Mouse (Mus musculus) bone marrow, adult 2 months (tissue): ENCODE measurements around the gene 4930590J08Rik. TPM values are rescaled to one million over a fixed set of nuclear protein-coding genes. Genes with fewer than 3 reads are reported as not detected.

Source experiments
- H3K27ac ChIP-seq: fragments of 200-500 bp; 2 replicates; pipeline ENCODE4 v1.5.1; 2012; ENCODE audit warnings: low read depth, mild to moderate bottlenecking, control low read depth, inconsistent platforms, low read length; ENCODE audit not compliant: control insufficient read depth, poor library complexity, insufficient read depth
- H3K4me1 ChIP-seq: fragments of 200-500 bp; 2 replicates; pipeline ENCODE4 v1.6.1; 2011; ENCODE audit warnings: low read length; ENCODE audit not compliant: control insufficient read depth, insufficient read depth
- H3K4me3 ChIP-seq: fragments of 200-500 bp; replicated peaks from 2 replicates; pipeline ENCODE3; 2011; ENCODE audit warnings: mild to moderate bottlenecking, low read depth, low read length, control low read depth; ENCODE audit not compliant: control insufficient read depth
- CTCF ChIP-seq: fragments of 200-500 bp; IDR thresholded peaks from 2 replicates; pipeline ENCODE4 v1.5.1; 2011; ENCODE audit warnings: low read length, control low read depth; ENCODE audit not compliant: control insufficient read depth, insufficient read depth
- POLR2A ChIP-seq: fragments of 200-500 bp; IDR thresholded peaks from 2 replicates; pipeline ENCODE4 v1.6.1; 2011; ENCODE audit warnings: low read depth, mild to moderate bottlenecking, control low read depth, low read length, borderline replicate concordance; ENCODE audit not compliant: control insufficient read depth
- WGBS: fragments of 180-500 bp; shearing (Covaris S2); methylation state at CpG from one replicate; pipeline ENCODE4 v1.1.7; 2018; 5-methylcytosine and 5-hydroxymethylcytosine counted together
- polyA plus RNA-seq: library from polyadenylated mRNA; stranded (reverse); fragments of >200 nt; gene quantifications from 2 replicates; pipeline ENCODE4 v1.2.4, GENCODE M21; 2011; ENCODE audit warnings: low replicate concordance; ENCODE audit not compliant: missing spikeins, insufficient read depth, insufficient read length

4930590J08Rik gene
- polyA plus RNA-seq, 1 experiment = not detected

GRCm38 (mm10) chr6:91883859-91884258 lies 18.8 kb upstream of the 4930590J08Rik start:
- Histone ChIP-seq H3K4me3 (no peak overlapping the region), H3K4me1 (0 out of 2 replicates have a peak, but pooled peaks cover 1% of the 10 kb centered on the region), H3K27ac (no peak overlapping the region)
- 69% methylated on average over 2 of the region's 2 CpGs for WGBS
- TF ChIP-seq POLR2A = no peak
- no peak for TF ChIP-seq CTCF

GRCm38 (mm10) chr6:91889255-91889906 lies 13.2 kb upstream of the 4930590J08Rik start:
- TF ChIP-seq CTCF (no peak), POLR2A (no peak)
- 76% methylated on average over 3 of the region's 3 CpGs for WGBS
- H3K4me3 ChIP-seq = no peak overlapping the region
- no peak overlapping the region for H3K27ac ChIP-seq
- H3K4me1 ChIP-seq = 0 out of 2 replicates have a peak, but pooled peaks cover 1% of the 10 kb centered on the region

DNA sequence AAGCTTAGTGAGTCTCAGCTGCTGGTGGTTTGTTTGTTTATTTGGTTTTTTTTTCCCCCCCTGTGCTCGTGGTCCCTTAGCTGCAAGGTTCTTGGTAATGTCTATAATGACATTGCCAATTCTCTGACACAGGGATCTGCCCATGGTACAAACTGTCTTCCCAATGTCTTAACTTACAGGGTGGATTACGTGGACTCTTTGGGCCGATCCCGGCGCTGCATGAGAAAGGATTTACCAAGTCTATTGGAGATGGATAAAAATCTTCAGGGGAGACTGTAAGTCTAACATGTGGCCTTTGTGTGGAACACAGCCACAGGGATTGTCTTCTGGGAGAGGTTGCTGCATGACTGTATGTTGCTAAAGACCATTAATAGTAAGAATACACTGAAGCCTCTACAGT lies 12.0 kb upstream of the 4930590J08Rik start:
- Histone ChIP-seq H3K4me1 (0 out of 2 replicates have a peak, but pooled peaks cover 1% of the 10 kb centered on the region), H3K4me3 (no peak overlapping the region), H3K27ac (no peak overlapping the region)
- no peak for TF ChIP-seq POLR2A
- no peak for TF ChIP-seq CTCF
- WGBS = 88% methylated on average over 5 of the region's 5 CpGs

DNA sequence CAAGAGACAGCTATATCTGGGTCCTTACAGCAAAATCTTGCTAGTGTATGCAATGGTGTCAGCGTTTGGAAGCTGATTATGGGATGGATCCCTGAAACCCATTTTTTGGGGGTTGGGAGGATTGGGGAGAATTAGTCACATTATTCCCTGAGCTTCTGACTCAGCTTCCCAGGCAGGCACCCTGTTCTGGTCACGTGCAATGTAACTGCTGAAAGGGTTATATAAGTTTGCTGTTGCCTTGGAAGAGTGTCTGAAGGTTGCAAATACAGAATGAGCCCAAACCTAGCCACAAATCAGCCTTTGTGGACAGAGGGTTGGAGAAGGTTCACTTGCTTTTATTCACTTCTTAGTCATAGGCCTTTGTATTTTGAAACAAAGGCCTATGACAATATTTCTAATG lies 10.8 kb upstream of the 4930590J08Rik start:
- Histone ChIP-seq H3K27ac (no peak overlapping the region), H3K4me3 (no peak overlapping the region), H3K4me1 (0 out of 2 replicates have a peak, but pooled peaks cover 1% of the 10 kb centered on the region)
- WGBS = 80% methylated on average over 2 of the region's 2 CpGs
- TF ChIP-seq CTCF = no peak
- no peak for TF ChIP-seq POLR2A

DNA sequence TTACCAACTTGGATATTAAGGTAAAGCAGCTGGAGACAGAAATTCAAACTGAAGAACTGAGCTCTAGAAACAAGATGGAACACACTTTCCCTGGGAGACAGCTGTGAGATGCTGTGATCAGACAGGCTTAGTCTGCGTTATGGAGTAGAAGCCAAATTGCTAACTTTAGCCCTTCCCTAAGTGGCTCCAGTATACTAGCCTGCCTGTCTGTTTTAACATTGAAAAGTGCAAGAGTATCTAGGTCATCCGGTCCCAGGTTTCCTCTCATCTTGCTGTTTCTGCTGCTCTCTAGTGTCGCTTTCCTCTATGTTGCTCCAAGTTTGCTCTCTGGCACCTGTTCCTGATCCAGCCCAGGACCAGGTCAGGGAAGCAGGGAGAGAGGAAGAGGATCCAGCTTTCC lies 5.8 kb upstream of the 4930590J08Rik start:
- TF ChIP-seq POLR2A = no peak
- no peak for TF ChIP-seq CTCF
- H3K4me1 ChIP-seq = no peaks in the 10 kb centered on the region
- no peak overlapping the region for H3K27ac ChIP-seq
- WGBS = 87% methylated on average over 3 of the region's 3 CpGs
- no peak overlapping the region for H3K4me3 ChIP-seq

DNA sequence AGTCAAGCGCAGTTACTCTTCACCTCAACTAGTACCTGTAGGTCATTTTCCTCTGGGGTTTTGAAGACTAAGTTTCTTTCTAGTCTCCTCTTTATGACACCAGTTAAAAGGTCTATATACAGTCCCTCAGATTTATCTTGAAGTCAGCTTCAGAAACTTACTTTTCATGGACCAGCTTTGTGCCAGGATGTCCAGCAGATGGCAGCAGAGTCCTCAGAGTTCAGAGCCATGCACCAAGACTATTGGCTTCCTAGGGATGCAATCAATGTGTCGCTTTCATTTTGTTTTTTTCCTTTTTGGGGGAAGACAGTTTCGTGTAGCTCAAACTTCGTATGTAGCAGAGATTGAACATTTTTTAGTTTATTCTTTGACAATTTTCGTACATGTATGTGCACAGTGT lies 1.1 kb upstream of the 4930590J08Rik start:
- H3K4me1 ChIP-seq = no peaks in the 10 kb centered on the region
- H3K4me3 ChIP-seq = no peak overlapping the region
- no peak overlapping the region for H3K27ac ChIP-seq
- TF ChIP-seq POLR2A = no peak
- peak; percentile 88 for TF ChIP-seq CTCF
- 30% methylated on average over 5 of the region's 5 CpGs for WGBS

DNA sequence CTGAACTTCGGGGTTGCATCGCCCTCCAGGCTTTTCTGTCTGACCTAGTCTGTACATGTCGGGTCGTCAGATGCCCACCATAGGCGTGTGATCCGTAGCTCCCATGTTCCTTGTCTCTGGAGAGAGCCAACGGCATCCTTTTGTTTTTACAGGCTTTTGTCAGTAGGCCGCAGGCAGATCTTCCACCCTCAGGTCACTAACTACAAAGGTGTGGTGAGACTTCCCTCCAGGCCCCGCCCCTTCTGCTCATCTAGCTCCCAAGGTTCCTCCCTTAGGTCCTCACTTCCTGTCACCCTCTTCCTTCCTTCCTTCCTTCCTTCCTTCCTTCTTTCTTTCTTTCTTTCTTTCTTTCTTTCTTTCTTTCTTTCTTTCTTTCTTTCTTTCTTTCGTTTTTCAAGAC lies 11.4 kb downstream of the 4930590J08Rik start:
- TF ChIP-seq POLR2A = no peak
- no peak for TF ChIP-seq CTCF
- Histone ChIP-seq H3K27ac (no peak overlapping the region), H3K4me3 (no peak overlapping the region), H3K4me1 (no peaks in the 10 kb centered on the region)
- 82% methylated on average over 10 of the region's 10 CpGs for WGBS

DNA sequence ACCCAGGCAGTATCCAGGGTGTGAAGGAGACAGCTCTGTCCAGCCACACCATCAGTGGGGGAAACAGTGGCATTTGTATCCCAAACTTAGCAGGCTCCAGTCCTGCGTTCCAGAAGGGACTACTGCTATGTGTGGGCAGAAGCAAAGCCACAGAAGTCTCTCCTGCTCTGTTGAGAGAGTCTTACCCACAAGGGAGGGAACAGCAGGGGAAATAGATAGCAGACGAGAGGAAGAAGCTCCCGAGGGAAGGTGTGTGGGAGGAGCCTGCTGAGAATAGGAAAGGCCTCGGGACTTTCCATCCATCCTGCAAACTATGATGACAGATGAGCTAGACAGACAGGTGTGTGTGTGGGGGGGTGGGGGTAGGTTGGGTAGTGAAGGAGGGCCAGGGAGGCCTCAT lies 14.7 kb downstream of the 4930590J08Rik start:
- TF ChIP-seq POLR2A = no peak
- TF ChIP-seq CTCF = no peak
- 51% methylated on average over 4 of the region's 4 CpGs for WGBS
- H3K4me1 ChIP-seq = no peaks in the 10 kb centered on the region
- H3K27ac ChIP-seq = no peak overlapping the region
- no peak overlapping the region for H3K4me3 ChIP-seq
